Mouse (Mus musculus) left cerebral cortex, postnatal 4 days (tissue): ENCODE measurements around the gene Mgmt. TPM values are rescaled to one million over a fixed set of nuclear protein-coding genes. Genes with fewer than 3 reads are reported as not detected.

Experiments
- DNase-seq: peaks from one replicate; pipeline ENCODE4 v3.0.0-alpha.2; 2022
- intact Hi-C: fragments of 180-260 bp; cut with DNase I; formaldehyde crosslinking; loops from one replicate; pipeline ENCODE4 v1.15.1; 2025
- total RNA-seq, 2 experiments: library from RNA; stranded (reverse); gene quantifications; 2 replicates each; pipeline ENCODE4 v1.2.3; 2021

Mgmt gene
- under 1 TPM; 0.50 to 0.64 TPM for total RNA-seq

GRCm38 (mm10) chr7:136894106-136894986 is at the start of gene Mgmt:
Mgmt (plus strand) TSS chr7:136894614.
- peak; percentile 89 for DNase-seq
- intact Hi-C loops, result no loop called here

- DNase-seq, result no peak
- intact Hi-C loops, result no loop called here
Measured at GRCm38 (mm10) chr7:136844835-136845234, 49.6 kb upstream of the Mgmt start.

- no peak for DNase-seq
- intact Hi-C loops, result no loop called here
Measured at GRCm38 (mm10) chr7:136845321-136845720, 49.1 kb upstream of the Mgmt start.

- intact Hi-C loops, result no loop called here
- no peak for DNase-seq
Measured at GRCm38 (mm10) chr7:136846086-136846620, 48.3 kb upstream of the Mgmt start.

- intact Hi-C loops, result no loop called here
- no peak for DNase-seq
Measured at GRCm38 (mm10) chr7:136847601-136848000, 46.8 kb upstream of the Mgmt start.

GRCm38 (mm10) chr7:136848761-136849160 is 45.7 kb upstream of the Mgmt start:
- DNase-seq, result no peak
- intact Hi-C loops, result no loop called here

- intact Hi-C loops, result no loop called here
- no peak for DNase-seq
Measured at GRCm38 (mm10) chr7:136849811-136850210, 44.6 kb upstream of the Mgmt start.

- DNase-seq, result no peak
- intact Hi-C loops, result no loop called here
Measured at GRCm38 (mm10) chr7:136850339-136850738, 44.1 kb upstream of the Mgmt start.

GRCm38 (mm10) chr7:136851946-136852345 is 42.5 kb upstream of the Mgmt start:
- intact Hi-C loops, result no loop called here
- DNase-seq, result no peak

- DNase-seq, result no peak
- intact Hi-C loops, result no loop called here
Measured at GRCm38 (mm10) chr7:136852721-136853120, 41.7 kb upstream of the Mgmt start.

- DNase-seq, result no peak
- intact Hi-C loops, result no loop called here
Measured at GRCm38 (mm10) chr7:136864677-136865463, 29.5 kb upstream of the Mgmt start.

GRCm38 (mm10) chr7:136865876-136866275 is 28.5 kb upstream of the Mgmt start:
- no peak for DNase-seq
- intact Hi-C loops, result no loop called here

GRCm38 (mm10) chr7:136866535-136866934 is 27.9 kb upstream of the Mgmt start:
- no peak for DNase-seq
- intact Hi-C loops, result no loop called here

GRCm38 (mm10) chr7:136871535-136871934 is 22.9 kb upstream of the Mgmt start:
- intact Hi-C loops, result no loop called here
- DNase-seq, result no peak

GRCm38 (mm10) chr7:136872059-136872458 is 22.4 kb upstream of the Mgmt start:
- intact Hi-C loops, result no loop called here
- DNase-seq, result no peak

- intact Hi-C loops, result no loop called here
- DNase-seq, result no peak
Measured at GRCm38 (mm10) chr7:136874396-136874795, 20.0 kb upstream of the Mgmt start.

- intact Hi-C loops, result no loop called here
- DNase-seq, result no peak
Measured at GRCm38 (mm10) chr7:136880386-136880785, 14.0 kb upstream of the Mgmt start.

GRCm38 (mm10) chr7:136888161-136888560 is 6.3 kb upstream of the Mgmt start:
- intact Hi-C loops, result no loop called here
- peak; percentile 54 for DNase-seq

- intact Hi-C loops, result no loop called here
Measured at GRCm38 (mm10) chr7:136895356-136895755, 942 bp downstream of the Mgmt start.

GRCm38 (mm10) chr7:136895851-136896250 is 1.4 kb downstream of the Mgmt start:
- intact Hi-C loops, result no loop called here
- no peak for DNase-seq

More at GRCm38 (mm10) chr7:136895356-136895755, 942 bp downstream of the Mgmt start:
- no peak for DNase-seq

- no peak for DNase-seq
- intact Hi-C loops, result no loop called here
Measured at GRCm38 (mm10) chr7:136897481-136897880, 3.1 kb downstream of the Mgmt start.
